In the genomic region with DNA sequence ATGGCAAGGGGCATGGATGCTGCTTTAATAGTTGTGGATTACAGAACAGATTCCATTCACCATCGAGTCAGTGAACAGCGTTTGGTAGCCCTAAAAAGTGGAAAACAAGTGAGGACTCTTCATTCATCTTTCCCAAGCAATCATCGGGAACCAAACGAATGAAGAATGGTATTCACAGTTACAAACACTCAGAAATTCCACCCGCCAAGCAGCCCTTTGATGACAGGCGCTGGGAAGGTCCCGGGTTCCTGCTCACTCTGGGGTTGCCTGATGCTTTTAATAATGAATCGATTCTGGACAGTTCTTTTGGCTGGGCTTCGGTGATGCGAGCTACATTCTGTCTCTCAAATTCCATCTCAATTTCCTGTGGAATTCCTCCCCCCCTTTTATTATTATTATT, we compare ENCODE assay signal across 15 mouse cellular contexts.
A peak's percentile ranks its signal among the peaks of the same experiment; 100 is the strongest.
DNase-seq lines count a peak whose midpoint lies in the region.
"Had no signal": no experiment of that assay in that cellular context is flagged by ENCODE, and none has a peak within 500 bp of the region (broad histone marks: within the 10 kb centered on the region; RNA-seq: fewer than 3 reads in every experiment).

No protein-coding gene starts in this region.

- DNase-seq in heart, adult 11 months = peak; percentile 74
- no peak for DNase-seq in heart, adult 9 months (ENCODE audit: low spot score in 2 of 2)
- DNase-seq in Muller cell, postnatal 12 days (ENCODE audit: inconsistent ontology term) = peak; percentile 56
- no peak for DNase-seq in embryo, embryonic 10.5 days (ENCODE audit: low spot score)
- DNase-seq: adrenal gland, adult 2 months; adrenal gland, adult 8-10 months; adrenal gland, postnatal 10 days; adrenal gland, postnatal 14 days; adrenal gland, postnatal 25 days; adrenal gland, postnatal 36 days; B cell, adult 2 months; cerebellum, adult 11 months; cerebellum, adult 11-12 months; cerebellum, adult 18-20 months; cerebellum, adult 2 months had no signal

Comparison
In these comparisons a context has a peak if more than half of its experiments do, and no peak if none do; other contexts are left out.
1. DNase-seq: peak in heart, adult 11 months (single experiment) and Muller cell, postnatal 12 days (single experiment); none in heart, adult 9 months (0 of 2) and embryo, embryonic 10.5 days (single experiment).